Comparison of ENCODE assay signal across 10 mouse cellular contexts in genomic region chr19:9081311-9082190, GRCm38 (mm10). TPM values are rescaled to one million over a fixed set of nuclear protein-coding genes. Genes with fewer than 3 reads are reported as not detected.
DNase-seq lines count a peak whose midpoint lies in the region; ATAC-seq and TF ChIP-seq lines count a peak whose summit lies in the region.
"Had no signal": no experiment of that assay in that cellular context is flagged by ENCODE, and none has a peak within 500 bp of the region (broad histone marks: within the 10 kb centered on the region; RNA-seq: fewer than 3 reads in every experiment).

No protein-coding gene starts in this region.

- DNase-seq in forebrain, embryonic 11.5 days (ENCODE audit: low spot score), result no peak
- no peak for DNase-seq in hindbrain, postnatal 0 days (ENCODE audit: low spot score)
- no peak for DNase-seq in embryo, embryonic 10.5 days (ENCODE audit: low spot score)
- DNase-seq in liver, postnatal 0 days, result no peak

- no peak overlapping the region for H3K9ac ChIP-seq in forebrain, embryonic 11.5 days (ENCODE audit: low read length)
- no peak overlapping the region for H3K9ac ChIP-seq in forebrain, embryonic 16.5 days (replicated peaks; ENCODE audit: low read depth, low read length)
- H3K9ac ChIP-seq in ES-Bruce4 (ENCODE audit: low read depth, poor library complexity, severe bottlenecking), result no peak overlapping the region
- H3K9ac ChIP-seq in hindbrain, postnatal 0 days (replicated peaks; ENCODE audit: low read length), result no peak overlapping the region
- H3K9ac ChIP-seq in liver, postnatal 0 days (replicated peaks), result no peak overlapping the region

- H3K36me3 ChIP-seq in forebrain, embryonic 11.5 days (ENCODE audit: control insufficient read depth, insufficient read depth, low read length), result no peaks in the 10 kb centered on the region
- no peaks in the 10 kb centered on the region for H3K36me3 ChIP-seq in forebrain, embryonic 16.5 days (ENCODE audit: control insufficient read depth, insufficient read depth)
- H3K36me3 ChIP-seq in ES-Bruce4 (ENCODE audit: control insufficient read depth, insufficient read depth, low read length, poor library complexity, severe bottlenecking), result no peaks in the 10 kb centered on the region
- no peaks in the 10 kb centered on the region for H3K36me3 ChIP-seq in hindbrain, postnatal 0 days (ENCODE audit: insufficient read depth, low read length)
- H3K36me3 ChIP-seq in macrophage (ENCODE audit: inconsistent target), result no peaks in the 10 kb centered on the region
- H3K36me3 ChIP-seq in liver, postnatal 0 days (replicated peaks; ENCODE audit: insufficient read depth, low read length), result no peaks in the 10 kb centered on the region

- 0 out of 2 replicates have a peak, but pooled peaks have one; percentile 64 for TF ChIP-seq EP300 in ES-Bruce4 (IDR thresholded peaks at IDR 0.05; ENCODE audit: insufficient read depth, low read depth, low read length)
- TF ChIP-seq EP300 in liver, postnatal 0 days (IDR thresholded peaks at IDR 0.05; ENCODE audit: low read depth), result no peak

- no peaks in the 10 kb centered on the region for H3K4me1 ChIP-seq in forebrain, embryonic 11.5 days (replicated peaks; ENCODE audit: control insufficient read depth, insufficient read depth, low read length)
- peaks cover 2% of the 10 kb centered on the region; the same call in 1 of the 2 replicates for H3K4me1 ChIP-seq in forebrain, embryonic 16.5 days (replicated peaks; ENCODE audit: control insufficient read depth, insufficient read depth, low read length)
- no peaks in the 10 kb centered on the region for H3K4me1 ChIP-seq in ES-Bruce4 (ENCODE audit: control insufficient read depth, insufficient read depth, low read length)
- H3K4me1 ChIP-seq in hindbrain, postnatal 0 days (ENCODE audit: insufficient read depth, low read length), result no peaks in the 10 kb centered on the region
- peaks cover 8% of the 10 kb centered on the region; the same call in 1 of the 2 replicates for H3K4me1 ChIP-seq in liver, postnatal 0 days (ENCODE audit: insufficient read depth)

- H3K27me3 ChIP-seq in forebrain, embryonic 11.5 days (ENCODE audit: control insufficient read depth, insufficient read depth, low read length), result no peaks in the 10 kb centered on the region
- no peaks in the 10 kb centered on the region for H3K27me3 ChIP-seq in forebrain, embryonic 16.5 days (replicated peaks; ENCODE audit: control insufficient read depth, insufficient read depth, low read length)
- H3K27me3 ChIP-seq in ES-Bruce4 (ENCODE audit: control insufficient read depth, insufficient read depth, low read length, poor library complexity, severe bottlenecking), result no peaks in the 10 kb centered on the region
- no peaks in the 10 kb centered on the region for H3K27me3 ChIP-seq in hindbrain, postnatal 0 days (ENCODE audit: insufficient read depth, low read length)
- H3K27me3 ChIP-seq in liver, postnatal 0 days (ENCODE audit: insufficient read depth, low read length), result no peaks in the 10 kb centered on the region

- H3K27ac ChIP-seq in forebrain, embryonic 11.5 days (ENCODE audit: low read depth, low read length), result no peak overlapping the region
- no peak overlapping the region for H3K27ac ChIP-seq in forebrain, embryonic 16.5 days (ENCODE audit: low read length)
- H3K27ac ChIP-seq in ES-Bruce4 (ENCODE audit: insufficient read depth, low read length) (peak overlapping the region; percentile 72), macrophage (peak overlapping the region; percentile 47)
- no peak overlapping the region for H3K27ac ChIP-seq in hindbrain, postnatal 0 days
- H3K27ac ChIP-seq in liver, postnatal 0 days (ENCODE audit: low read depth), result no peak overlapping the region

- no peaks in the 10 kb centered on the region for H3K79me2 ChIP-seq in macrophage (ENCODE audit: inconsistent target)

- H3K4me2 ChIP-seq in forebrain, embryonic 11.5 days (ENCODE audit: low read depth, low read length, severe bottlenecking), result no peak overlapping the region
- no peak overlapping the region for H3K4me2 ChIP-seq in forebrain, embryonic 16.5 days (ENCODE audit: low read length)
- H3K4me2 ChIP-seq in hindbrain, postnatal 0 days (ENCODE audit: low read depth, low read length), result no peak overlapping the region
- no peak overlapping the region for H3K4me2 ChIP-seq in liver, postnatal 0 days (ENCODE audit: low read depth, low read length)

- no peak for TF ChIP-seq CTCF in ES-Bruce4 (IDR thresholded peaks at IDR 0.05; ENCODE audit: low read depth, low read length)
- no peak for TF ChIP-seq CTCF in hindbrain, postnatal 0 days (IDR thresholded peaks at IDR 0.05; ENCODE audit: low read depth)
- no peak for TF ChIP-seq CTCF in liver, postnatal 0 days (IDR thresholded peaks at IDR 0.05; ENCODE audit: low read depth)

- no peak for TF ChIP-seq POLR2A in ES-Bruce4 (IDR thresholded peaks at IDR 0.05; ENCODE audit: insufficient read depth, low read length)

- ATAC-seq in forebrain, embryonic 11.5 days (replicated peaks; ENCODE audit: low FRiP score), result 0 out of 2 replicates have a peak, but pooled peaks have one; percentile 27
- no peak; the same call in 1 of the 2 replicates for ATAC-seq in forebrain, embryonic 16.5 days
- 0 out of 2 replicates have a peak, but pooled peaks have one; percentile 24 for ATAC-seq in hindbrain, postnatal 0 days
- no peak for ATAC-seq in megakaryocyte progenitor cell, adult 5-6 weeks (replicated peaks; ENCODE audit: poor library complexity)
- no peak for ATAC-seq in liver, postnatal 0 days

- no peaks in the 10 kb centered on the region for H3K9me3 ChIP-seq in forebrain, embryonic 11.5 days (ENCODE audit: control insufficient read depth, low read length)
- no peaks in the 10 kb centered on the region for H3K9me3 ChIP-seq in forebrain, embryonic 16.5 days (ENCODE audit: control insufficient read depth, low read length)
- H3K9me3 ChIP-seq in ES-Bruce4 (replicated peaks; ENCODE audit: control insufficient read depth, insufficient read depth, low read length, poor library complexity, severe bottlenecking), result no peaks in the 10 kb centered on the region
- no peaks in the 10 kb centered on the region for H3K9me3 ChIP-seq in hindbrain, postnatal 0 days (ENCODE audit: low read length)
- no peaks in the 10 kb centered on the region for H3K9me3 ChIP-seq in liver, postnatal 0 days (ENCODE audit: low read length)

- WGBS in forebrain, embryonic 11.5 days, result 88% methylated on average over 14 of the region's 14 CpGs
- WGBS in forebrain, embryonic 16.5 days, result 87% methylated on average over 14 of the region's 14 CpGs
- WGBS in hindbrain, postnatal 0 days, result 85% methylated on average over 14 of the region's 14 CpGs
- 97% methylated on average over 14 of the region's 14 CpGs for WGBS in macrophage (ENCODE audit: missing documents)
- 73% methylated on average over 14 of the region's 14 CpGs for WGBS in liver, postnatal 0 days (ENCODE audit: insufficient replicate concordance)

- H3K4me3 ChIP-seq in forebrain, embryonic 11.5 days (ENCODE audit: low read depth, low read length), result no peak overlapping the region
- no peak overlapping the region for H3K4me3 ChIP-seq in forebrain, embryonic 16.5 days (replicated peaks; ENCODE audit: low read length)
- H3K4me3 ChIP-seq in ES-Bruce4 (ENCODE audit: low read depth, low read length) (no peak overlapping the region), macrophage (ENCODE audit: inconsistent target) (no peak overlapping the region)
- H3K4me3 ChIP-seq in hindbrain, postnatal 0 days (ENCODE audit: low read length), result no peak overlapping the region
- no peak overlapping the region for H3K4me3 ChIP-seq in liver, postnatal 0 days (ENCODE audit: low read depth, low read length)

RNA-seq across cellular contexts. Expression of gene Scgb1a1, which starts 6.2 kb away (rescaled TPM):
- polyA plus RNA-seq in forebrain, embryonic 11.5 days (2014; fragmentation: Nextera tagmentation; extraction: Ambion mirVana), result not detected in 2 replicates
- polyA plus RNA-seq in forebrain, embryonic 16.5 days (2015; fragmentation: Nextera tagmentation; extraction: Ambion mirVana), result not detected in 2 replicates
- polyA plus RNA-seq in ES-Bruce4 (2011; ENCODE audit: insufficient read depth, insufficient read length, low read depth, missing spikeins) (not detected in 2 replicates), macrophage (2018) (not detected in 3 replicates)
- total RNA-seq in hindbrain, postnatal 0 days (2014; rRNA removed), result not detected in 2 replicates
- polyA plus RNA-seq in hindbrain, postnatal 0 days (2015; fragmentation: Nextera tagmentation; extraction: Ambion mirVana), result not detected in 2 replicates
- total RNA-seq in macrophage (2018; cell fraction: chromatin; rRNA removed), result not detected
- total RNA-seq in macrophage (2018; cell fraction: cytosol; rRNA removed), result not detected
- total RNA-seq in macrophage (2018; cell fraction: nucleus; rRNA removed), result not detected
- total RNA-seq in megakaryocyte progenitor cell, adult 5-6 weeks (2015), result not detected in 2 replicates
- total RNA-seq in megakaryocyte progenitor cell, adult 5-6 weeks (2017), result not detected in 2 replicates
- polyA plus RNA-seq in liver, postnatal 0 days (2015; fragmentation: Nextera tagmentation; extraction: Ambion mirVana), result 0.85 and 3.7 TPM in 2 replicates
- total RNA-seq: left cerebral cortex, postnatal 36 days; neutrophil, adult 5-6 weeks had no signal

RNA-seq across cellular contexts. Expression of gene Asrgl1, which starts 53.9 kb away (rescaled TPM):
- polyA plus RNA-seq in forebrain, embryonic 11.5 days (2014; fragmentation: Nextera tagmentation; extraction: Ambion mirVana), result 22.7 and 25.3 TPM in 2 replicates
- 31.7 and 39.8 TPM in 2 replicates for polyA plus RNA-seq in forebrain, embryonic 16.5 days (2015; fragmentation: Nextera tagmentation; extraction: Ambion mirVana)
- 14.8 and 23.3 TPM in 2 replicates for polyA plus RNA-seq in ES-Bruce4 (2011; ENCODE audit: insufficient read depth, insufficient read length, low read depth, missing spikeins)
- total RNA-seq in hindbrain, postnatal 0 days (2014; rRNA removed), result 27.5 and 30.8 TPM in 2 replicates
- 50.0 and 62.4 TPM in 2 replicates for polyA plus RNA-seq in hindbrain, postnatal 0 days (2015; fragmentation: Nextera tagmentation; extraction: Ambion mirVana)
- 1 to 10 TPM in 8 of 26 experiments, under 1 TPM in 8, not detected in 10; 0.26 to 9.3 (median 1.3) TPM for total RNA-seq in macrophage (2018; cell fraction: chromatin; rRNA removed)
- 1 to 10 TPM in 19 of 26 experiments, under 1 TPM in 7; 0.54 to 2.8 (median 1.3) TPM for total RNA-seq in macrophage (2018; cell fraction: cytosol; rRNA removed)
- total RNA-seq in macrophage (2018; cell fraction: nucleus; rRNA removed), result 1 to 10 TPM in 11 of 26 experiments, under 1 TPM in 14, not detected in 1; 0.14 to 7.3 (median 0.85) TPM
- 1.3 to 2.5 TPM (median 2.1 TPM) in 3 replicates for polyA plus RNA-seq in macrophage (2018)
- 26.8 and 31.4 TPM in 2 replicates for total RNA-seq in megakaryocyte progenitor cell, adult 5-6 weeks (2015)
- 22.7 and 26.7 TPM in 2 replicates for total RNA-seq in megakaryocyte progenitor cell, adult 5-6 weeks (2017)
- 7.0 and 8.3 TPM in 2 replicates for polyA plus RNA-seq in liver, postnatal 0 days (2015; fragmentation: Nextera tagmentation; extraction: Ambion mirVana)

Comparison
In these comparisons a context has a peak if more than half of its experiments do, and no peak if none do; other contexts are left out.
1. ATAC-seq: peak in forebrain, embryonic 11.5 days (single experiment) and hindbrain, postnatal 0 days (single experiment); none in forebrain, embryonic 16.5 days (single experiment), megakaryocyte progenitor cell, adult 5-6 weeks (single experiment) and liver, postnatal 0 days (single experiment).
2. H3K27ac ChIP-seq: peak in ES-Bruce4 (single experiment) and macrophage (single experiment); none in forebrain, embryonic 11.5 days (single experiment), forebrain, embryonic 16.5 days (single experiment), hindbrain, postnatal 0 days (single experiment) and liver, postnatal 0 days (single experiment).